Mouse (Mus musculus): ENCODE results near the gene Rasgrf1.

DNA sequence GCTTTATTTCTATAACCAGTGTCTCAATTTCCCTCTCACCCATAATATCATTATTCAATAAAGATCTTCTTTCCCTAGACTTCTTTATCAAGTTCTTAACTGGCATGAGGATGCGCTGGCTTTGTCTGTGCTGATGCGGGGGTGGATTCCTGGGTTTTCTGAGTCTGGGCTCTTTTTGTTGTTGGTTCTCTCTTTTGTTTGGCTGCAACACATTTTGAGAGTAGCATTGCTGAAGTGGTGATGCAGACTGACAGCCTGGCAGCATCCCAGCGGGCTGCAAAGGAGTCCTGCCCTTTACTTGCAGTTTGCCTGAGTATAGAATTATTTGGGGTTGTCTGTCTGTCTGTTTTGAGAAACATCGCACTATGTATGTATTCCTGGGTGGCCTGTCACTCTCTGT, 42.6 kb upstream of the Rasgrf1 start:
- TF ChIP-seq POLR2A (IDR thresholded peaks at IDR 0.05; ENCODE audit: borderline replicate concordance, extremely low read depth, low read depth, low read length) (no peak), CTCF (IDR thresholded peaks at IDR 0.05; ENCODE audit: insufficient read depth, low read length) (no peak)

Measured in lung, adult 2 months (tissue).